Mouse (Mus musculus): Measurements from ENCODE around the gene Eipr1. TPM values are rescaled to one million over a fixed set of nuclear protein-coding genes. Genes with fewer than 3 reads are reported as not detected.

Eipr1 gene
- 3.0 TPM for polyA plus RNA-seq (2014; fragmentation: Illumina TruSeq; extraction: RNeasy Lipid Tissue Mini Kit (QIAGEN cat#74804); ENCODE audit: low read depth, low replicate concordance)

GRCm38 (mm10) chr12:28751508-28752263, at the start of gene Eipr1:
Eipr1 (plus strand) TSS chr12:28751803.

DNA sequence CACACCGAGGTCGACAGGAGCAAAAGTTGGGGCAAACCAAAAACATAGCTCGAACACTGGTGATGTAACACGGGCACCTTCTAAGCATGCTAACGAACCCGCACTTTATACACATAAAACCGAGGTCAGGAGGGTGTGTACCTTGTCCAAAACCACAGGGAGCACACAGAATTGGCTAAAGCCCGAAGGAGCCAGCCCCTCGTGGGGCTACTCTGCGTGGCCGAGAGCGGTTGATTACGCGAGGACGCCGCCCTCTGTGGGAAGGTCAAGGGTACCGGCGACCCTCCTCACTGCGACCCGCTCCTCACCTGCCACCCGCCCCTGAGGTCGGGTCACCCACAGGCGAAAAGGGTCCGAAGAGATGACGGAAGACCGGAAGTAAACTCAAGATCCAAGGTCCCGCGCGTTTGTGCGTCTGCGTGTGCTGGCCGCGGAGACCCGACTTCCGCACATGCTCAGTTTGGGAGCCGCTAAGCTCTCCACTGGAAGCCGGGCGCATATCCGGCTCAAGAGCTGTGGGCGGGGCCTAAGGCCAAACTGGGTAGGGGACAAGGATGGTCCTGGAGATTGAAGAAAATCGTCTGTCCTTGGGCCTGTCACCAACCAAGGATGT, 1.5 kb upstream of the Eipr1 start, which contains the start of gene Trappc12:
Gene Trappc12 (minus strand): TSS at position 452 of the 613 bp plus-strand sequence.

Other genes starting within 250 kb of the Eipr1 start
- gene Dcdc2c, start 199.4 kb upstream of the Eipr1 start, polyA plus RNA-seq (2014; fragmentation: Illumina TruSeq; extraction: RNeasy Lipid Tissue Mini Kit (QIAGEN cat#74804); ENCODE audit: low read depth, low replicate concordance): not detected
- gene Allc, start 169.3 kb upstream of the Eipr1 start, polyA plus RNA-seq (2014; fragmentation: Illumina TruSeq; extraction: RNeasy Lipid Tissue Mini Kit (QIAGEN cat#74804); ENCODE audit: low read depth, low replicate concordance): not detected
- 0.32 TPM for gene Colec11, start 128.4 kb upstream of the Eipr1 start, polyA plus RNA-seq (2014; fragmentation: Illumina TruSeq; extraction: RNeasy Lipid Tissue Mini Kit (QIAGEN cat#74804); ENCODE audit: low read depth, low replicate concordance)
- gene Rps7, start 115.8 kb upstream of the Eipr1 start, polyA plus RNA-seq (2014; fragmentation: Illumina TruSeq; extraction: RNeasy Lipid Tissue Mini Kit (QIAGEN cat#74804); ENCODE audit: low read depth, low replicate concordance): 510 TPM
- 2.1 TPM for gene Rnaseh1, start 102.2 kb upstream of the Eipr1 start, polyA plus RNA-seq (2014; fragmentation: Illumina TruSeq; extraction: RNeasy Lipid Tissue Mini Kit (QIAGEN cat#74804); ENCODE audit: low read depth, low replicate concordance)
- gene Adi1, start 76.6 kb upstream of the Eipr1 start, polyA plus RNA-seq (2014; fragmentation: Illumina TruSeq; extraction: RNeasy Lipid Tissue Mini Kit (QIAGEN cat#74804); ENCODE audit: low read depth, low replicate concordance): 172 TPM
- 12.1 TPM for gene Trappc12, start 1.3 kb upstream of the Eipr1 start, polyA plus RNA-seq (2014; fragmentation: Illumina TruSeq; extraction: RNeasy Lipid Tissue Mini Kit (QIAGEN cat#74804); ENCODE audit: low read depth, low replicate concordance)